Mouse (Mus musculus) testis, adult 2 months (tissue): ENCODE measurements around the gene Apool.

Experiments used
- CTCF ChIP-seq: fragments of 200-500 bp; IDR thresholded peaks from 2 replicates; pipeline ENCODE4 v1.5.1; 2012; ENCODE audit warnings: low read depth, mild to moderate bottlenecking, inconsistent platforms, low read length, moderate library complexity; ENCODE audit not compliant: control insufficient read depth, insufficient read depth, insufficient replicate concordance
- POLR2A ChIP-seq: fragments of 200-500 bp; IDR thresholded peaks from 2 replicates; pipeline ENCODE4 v1.6.1; 2012; ENCODE audit warnings: low read depth, mild to moderate bottlenecking, inconsistent platforms, low read length, moderate library complexity; ENCODE audit not compliant: control insufficient read depth

DNA sequence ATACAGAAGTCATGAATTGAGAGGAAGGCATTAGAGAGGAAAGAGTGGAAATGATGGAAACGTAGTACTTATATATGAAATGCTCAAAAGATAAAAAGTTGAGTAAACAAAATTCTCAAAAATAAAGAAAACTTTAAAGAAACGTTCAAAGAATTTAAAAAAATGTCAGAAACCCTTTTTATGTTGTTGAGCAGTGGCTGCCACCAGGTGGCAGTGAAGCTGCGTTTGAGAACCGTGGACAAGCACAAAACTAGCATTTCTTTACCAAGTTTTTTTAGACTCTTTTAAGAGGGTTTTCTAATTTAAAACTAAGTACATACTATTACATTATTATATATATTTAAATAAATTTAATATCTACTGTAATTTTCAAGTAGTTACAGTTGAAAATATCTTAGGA is 57.3 kb downstream of the Apool start:
- TF ChIP-seq CTCF (no peak), POLR2A (no peak)
